Mouse (Mus musculus): ENCODE data around the gene Fbxo36. TPM values are rescaled to one million over a fixed set of nuclear protein-coding genes. Genes with fewer than 3 reads are reported as not detected.

Gene Fbxo36
- 16.0 and 16.5 TPM in 2 replicates for polyA plus RNA-seq (2015; fragmentation: Nextera tagmentation; extraction: Ambion mirVana)

DNA sequence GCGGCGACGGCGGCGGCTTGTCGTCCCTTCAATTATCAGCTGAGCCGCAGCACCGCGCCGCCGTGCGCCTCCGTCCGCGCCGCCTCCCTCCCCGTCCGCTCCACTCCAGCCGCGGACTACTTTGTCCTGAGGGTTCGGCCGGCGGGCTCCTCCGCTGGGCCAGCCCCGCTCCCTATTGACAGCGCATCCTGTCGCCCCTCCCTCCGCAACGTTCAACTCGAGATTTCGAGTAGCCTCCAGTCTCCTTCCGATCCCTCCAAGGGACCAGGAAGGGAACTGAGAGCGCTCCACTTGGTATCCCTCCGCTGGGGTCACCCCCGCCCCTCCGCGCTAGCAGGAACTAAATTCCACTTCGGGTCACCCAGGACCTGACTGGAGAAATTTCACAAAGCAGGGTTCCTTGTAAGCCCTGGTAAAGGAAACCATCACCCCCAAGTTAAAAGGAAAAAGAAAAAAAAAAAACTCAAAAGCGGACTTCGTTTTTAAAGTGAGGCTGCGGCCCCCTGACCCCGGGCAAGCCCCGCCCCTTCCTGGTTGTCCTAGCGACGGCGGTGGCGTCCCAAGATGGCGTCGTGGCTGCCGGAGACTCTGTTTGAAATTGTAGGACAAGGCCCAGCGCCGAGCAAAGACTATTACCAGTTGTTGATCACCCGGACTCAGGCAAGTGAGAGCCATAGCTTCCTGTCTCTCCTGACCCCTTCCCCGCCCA, at the start of gene Fbxo36:
Gene Fbxo36 (plus strand): TSS at position 533 of the 709 bp plus-strand sequence.
- 0 out of 2 replicates have a peak, but pooled peaks cover 16% of the 10 kb centered on the region for H3K4me1 ChIP-seq
- H3K36me3 ChIP-seq, result no peaks in the 10 kb centered on the region; the same call in 1 of the 2 replicates
- peak within 1 kb of the TSS; percentile 98 for H3K27ac ChIP-seq
- H3K9me3 ChIP-seq, result no peaks in the 10 kb centered on the region
- peak within 1 kb of the TSS; percentile 99 for H3K4me3 ChIP-seq
- peak within 1 kb of the TSS; percentile 99 for H3K9ac ChIP-seq
- no peaks in the 10 kb centered on the region for H3K27me3 ChIP-seq
- peak; percentile 89 for ATAC-seq (ENCODE audit: borderline replicate concordance, extremely low read depth, low FRiP score, low TSS enrichment)
- peak within 1 kb of the TSS; percentile 74 for H3K4me2 ChIP-seq
- under 1% methylated on average over 54 of the region's 54 CpGs for WGBS

DNA sequence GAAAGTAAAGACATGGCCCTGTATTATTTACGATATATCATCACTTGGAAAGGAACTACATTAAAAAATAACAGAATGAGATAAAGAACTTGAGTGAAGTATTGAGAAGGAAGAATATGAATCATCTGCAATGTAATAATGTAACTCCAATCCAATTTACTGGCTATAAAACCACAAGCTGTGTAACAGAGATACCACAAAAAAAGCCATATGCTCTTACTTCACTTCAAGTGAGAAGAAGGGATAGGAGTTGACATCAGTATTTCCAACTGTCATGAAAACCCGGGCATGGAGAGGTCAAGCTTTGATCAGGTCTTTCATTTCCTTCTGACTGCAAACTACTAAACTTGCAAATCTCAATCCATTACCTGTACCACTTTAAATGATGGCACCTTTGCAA, 48.2 kb upstream of the Fbxo36 start:
- Histone ChIP-seq H3K27ac (no peak overlapping the region), H3K4me2 (no peak overlapping the region), H3K9ac (no peak overlapping the region), H3K9me3 (no peaks in the 10 kb centered on the region), H3K27me3 (no peaks in the 10 kb centered on the region), H3K36me3 (peaks cover 52% of the 10 kb centered on the region), H3K4me1 (no peaks in the 10 kb centered on the region), H3K4me3 (no peak overlapping the region)
- WGBS, result 98% methylated on average over 2 of the region's 2 CpGs
- no peak for ATAC-seq (ENCODE audit: borderline replicate concordance, extremely low read depth, low FRiP score, low TSS enrichment)

DNA sequence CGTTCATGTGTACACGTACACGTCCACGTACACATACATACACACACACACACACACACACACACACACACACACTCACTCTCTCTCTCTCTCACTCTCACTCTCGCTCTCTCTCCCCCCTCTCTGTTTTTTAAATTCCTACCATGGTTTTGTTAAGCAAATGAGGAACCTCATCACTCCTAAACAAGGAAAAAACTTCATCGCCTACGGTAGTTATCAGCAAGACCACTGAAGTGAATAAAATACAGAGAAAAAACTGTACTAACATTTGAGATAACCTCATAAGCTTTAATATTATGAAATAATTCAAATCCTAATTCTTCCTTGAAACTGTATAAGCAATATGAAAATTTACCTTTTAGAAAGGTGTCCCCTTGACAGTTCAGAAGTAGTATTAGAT, 44.3 kb upstream of the Fbxo36 start:
- Histone ChIP-seq H3K27ac (no peak overlapping the region), H3K4me3 (no peak overlapping the region), H3K4me1 (no peaks in the 10 kb centered on the region), H3K9me3 (no peaks in the 10 kb centered on the region), H3K4me2 (no peak overlapping the region), H3K27me3 (no peaks in the 10 kb centered on the region), H3K9ac (no peak overlapping the region), H3K36me3 (peaks cover 31% of the 10 kb centered on the region)
- 88% methylated on average over 7 of the region's 7 CpGs for WGBS
- ATAC-seq (ENCODE audit: borderline replicate concordance, extremely low read depth, low FRiP score, low TSS enrichment), result no peak

DNA sequence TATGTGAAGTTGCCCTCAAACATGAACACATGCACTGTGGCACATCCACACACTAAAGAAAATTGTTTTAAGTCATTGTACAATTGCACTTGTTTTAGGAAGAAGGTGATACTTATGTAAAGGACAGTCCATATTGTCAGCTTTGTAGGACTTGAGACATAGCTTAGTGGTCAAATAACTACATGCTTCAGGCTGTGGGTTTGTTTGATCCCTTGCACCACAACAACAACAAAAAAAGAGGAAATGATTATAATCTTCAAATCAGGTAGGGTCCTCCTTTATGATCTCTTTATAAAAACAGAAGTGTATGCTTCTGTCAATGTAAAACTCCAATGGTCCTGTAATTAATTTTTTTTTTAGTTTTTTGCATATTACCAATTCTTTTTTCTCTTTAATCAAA, 40.5 kb upstream of the Fbxo36 start:
- Histone ChIP-seq H3K36me3 (no peaks in the 10 kb centered on the region; the same call in 1 of the 2 replicates), H3K27me3 (no peaks in the 10 kb centered on the region), H3K27ac (no peak overlapping the region), H3K4me1 (no peaks in the 10 kb centered on the region), H3K9me3 (no peaks in the 10 kb centered on the region), H3K4me2 (no peak overlapping the region), H3K9ac (no peak overlapping the region), H3K4me3 (no peak overlapping the region)
- ATAC-seq (ENCODE audit: borderline replicate concordance, extremely low read depth, low FRiP score, low TSS enrichment), result no peak

DNA sequence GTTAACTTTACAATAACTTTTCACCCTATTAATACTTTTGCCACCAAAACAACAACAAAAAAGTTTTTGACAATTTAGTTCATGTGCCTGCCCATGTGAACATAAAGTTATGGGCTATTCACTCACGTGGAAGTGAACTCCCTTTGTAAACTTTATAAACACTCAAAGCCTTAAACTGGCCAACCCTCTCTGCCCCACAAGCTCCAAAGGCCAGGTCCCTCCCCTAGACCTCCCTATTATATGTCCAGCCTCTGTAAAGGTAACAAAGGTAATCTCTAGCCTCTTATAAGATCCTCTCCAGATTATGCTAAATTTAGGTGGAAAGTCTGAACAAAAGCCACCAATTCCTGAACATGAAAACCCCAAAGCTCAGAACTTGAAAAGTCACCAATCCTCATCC, 35.9 kb upstream of the Fbxo36 start:
- H3K4me2 ChIP-seq, result no peak overlapping the region
- no peak overlapping the region for H3K9ac ChIP-seq
- no peaks in the 10 kb centered on the region for H3K27me3 ChIP-seq
- no peak for ATAC-seq (ENCODE audit: borderline replicate concordance, extremely low read depth, low FRiP score, low TSS enrichment)
- WGBS, result 45% methylated on average over 1 of the region's 1 CpGs
- no peak overlapping the region for H3K4me3 ChIP-seq
- no peaks in the 10 kb centered on the region for H3K36me3 ChIP-seq
- no peaks in the 10 kb centered on the region for H3K4me1 ChIP-seq
- H3K27ac ChIP-seq, result no peak overlapping the region
- H3K9me3 ChIP-seq, result no peaks in the 10 kb centered on the region

DNA sequence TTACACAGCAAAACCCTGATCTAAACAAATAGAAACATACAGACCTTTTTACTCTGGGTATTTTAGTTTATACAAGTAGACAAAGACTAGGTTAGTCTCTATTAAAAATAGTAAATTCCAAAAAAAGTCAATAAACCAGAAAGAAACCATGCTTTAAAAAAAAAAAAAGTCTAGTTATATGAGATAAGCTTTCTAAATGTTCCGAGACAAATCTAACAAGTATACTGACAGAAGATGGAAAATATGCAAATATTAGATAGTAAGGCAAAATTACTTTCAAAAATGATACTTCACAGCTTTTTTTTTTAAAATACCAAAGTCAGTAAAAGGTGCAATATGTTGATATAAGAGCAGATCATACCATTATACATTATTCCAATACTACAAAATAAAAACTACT, 22.0 kb upstream of the Fbxo36 start:
- Histone ChIP-seq H3K4me2 (no peak overlapping the region), H3K9ac (no peak overlapping the region), H3K9me3 (no peaks in the 10 kb centered on the region), H3K4me3 (no peak overlapping the region), H3K36me3 (peaks cover 4% of the 10 kb centered on the region; the same call in 1 of the 2 replicates), H3K27me3 (no peaks in the 10 kb centered on the region), H3K4me1 (no peaks in the 10 kb centered on the region), H3K27ac (no peak overlapping the region)
- ATAC-seq (ENCODE audit: borderline replicate concordance, extremely low read depth, low FRiP score, low TSS enrichment), result no peak
- 83% methylated on average over 1 of the region's 1 CpGs for WGBS

DNA sequence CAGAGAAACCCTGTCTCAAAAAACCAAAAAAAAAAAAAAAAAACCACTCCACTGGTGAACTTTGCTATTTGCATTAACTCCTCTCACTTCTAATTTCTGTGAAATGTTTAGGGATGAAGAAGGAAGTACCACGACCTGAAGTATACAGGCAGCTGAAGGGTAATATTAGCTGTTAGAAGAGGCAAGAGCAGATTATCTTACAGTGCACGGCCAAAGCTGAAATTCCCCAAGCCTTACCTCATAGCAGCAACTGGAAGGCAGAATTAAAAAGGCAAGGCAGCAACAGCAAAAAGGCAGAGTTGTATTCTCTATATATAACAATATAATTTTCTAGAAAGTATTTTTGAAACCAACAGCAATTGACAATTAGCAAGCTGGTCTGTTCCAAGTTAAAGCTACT, 14.6 kb upstream of the Fbxo36 start:
- Histone ChIP-seq H3K4me1 (peaks cover 3% of the 10 kb centered on the region; the same call in 1 of the 2 replicates), H3K9ac (no peak overlapping the region), H3K27ac (no peak overlapping the region), H3K9me3 (no peaks in the 10 kb centered on the region), H3K4me3 (no peak overlapping the region), H3K36me3 (peaks cover 23% of the 10 kb centered on the region), H3K27me3 (no peaks in the 10 kb centered on the region), H3K4me2 (no peak overlapping the region)
- no peak for ATAC-seq (ENCODE audit: borderline replicate concordance, extremely low read depth, low FRiP score, low TSS enrichment)
- 44% methylated on average over 2 of the region's 2 CpGs for WGBS

DNA sequence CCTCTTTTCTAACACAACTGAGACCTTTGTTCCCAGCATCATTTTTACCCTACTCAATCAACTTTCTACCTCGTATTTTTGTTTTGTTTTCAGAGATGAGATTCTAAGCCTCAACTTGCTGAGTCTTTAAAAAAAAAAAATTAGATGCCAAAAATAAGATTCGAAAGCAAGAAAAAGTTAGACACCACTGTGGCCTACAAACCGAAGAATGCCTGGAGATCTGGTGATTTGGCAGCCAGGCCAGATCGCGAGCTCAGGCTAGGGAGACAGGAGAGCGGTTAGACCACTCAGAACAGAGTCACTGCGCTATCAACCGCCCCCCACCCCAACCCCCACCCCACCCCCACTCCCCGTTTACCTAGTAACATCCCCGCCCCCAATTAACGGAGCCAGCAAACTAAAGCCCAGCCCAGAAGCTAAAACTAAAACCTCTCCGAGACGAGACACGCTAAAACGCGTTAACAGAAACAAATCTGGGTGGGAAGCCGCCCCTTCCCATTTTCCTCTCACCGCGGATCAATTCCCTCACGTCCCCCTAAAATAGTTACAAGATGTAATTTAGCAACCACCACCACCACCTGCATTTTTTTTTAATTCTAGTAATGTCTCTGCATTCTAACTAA, 2.0 kb upstream of the Fbxo36 start:
- H3K4me2 ChIP-seq, result peak overlapping the region; percentile 67
- WGBS, result 4% methylated on average over 20 of the region's 20 CpGs

DNA sequence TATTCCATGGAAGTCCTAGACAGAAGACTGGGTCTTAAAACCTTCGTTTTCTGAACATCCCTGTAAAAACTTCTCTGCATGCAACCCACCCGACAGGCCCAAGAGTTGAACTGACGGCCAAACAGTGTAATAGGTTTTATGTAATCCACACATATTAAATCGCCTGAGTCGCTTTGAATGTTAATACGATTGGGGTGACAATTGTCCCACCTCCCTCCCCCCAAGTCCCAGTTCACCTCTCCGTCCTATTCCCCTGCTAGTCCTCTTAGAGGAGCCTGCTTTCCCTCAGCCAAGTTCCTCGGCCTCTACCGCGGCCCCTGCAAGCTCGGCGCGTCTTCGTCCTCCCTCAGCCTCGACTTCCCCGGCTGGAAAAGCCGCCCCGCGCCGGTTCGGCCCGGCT, 1.5 kb upstream of the Fbxo36 start:
- Histone ChIP-seq H3K9me3 (no peaks in the 10 kb centered on the region), H3K27me3 (no peaks in the 10 kb centered on the region), H3K4me3 (peak overlapping the region; percentile 99), H3K27ac (peak overlapping the region; percentile 98), H3K4me2 (peak overlapping the region; percentile 67), H3K36me3 (peaks cover 5% of the 10 kb centered on the region; the same call in 1 of the 2 replicates), H3K9ac (peak overlapping the region; percentile 99), H3K4me1 (0 out of 2 replicates have a peak, but pooled peaks cover 16% of the 10 kb centered on the region)
- ATAC-seq (ENCODE audit: borderline replicate concordance, extremely low read depth, low FRiP score, low TSS enrichment), result peak; percentile 9; the same call in 1 of the 2 replicates
- WGBS, result under 1% methylated on average over 22 of the region's 22 CpGs

More for the DNA sequence above, 2.0 kb upstream of the Fbxo36 start:
- Histone ChIP-seq H3K4me3 (peak overlapping the region; percentile 99), H3K27ac (peak overlapping the region; percentile 98), H3K4me1 (0 out of 2 replicates have a peak, but pooled peaks cover 16% of the 10 kb centered on the region), H3K36me3 (peaks cover 9% of the 10 kb centered on the region; the same call in 1 of the 2 replicates), H3K27me3 (no peaks in the 10 kb centered on the region), H3K9me3 (no peaks in the 10 kb centered on the region), H3K9ac (peak overlapping the region; percentile 99; the same call in 1 of the 2 replicates)
- no peak for ATAC-seq (ENCODE audit: borderline replicate concordance, extremely low read depth, low FRiP score, low TSS enrichment)

DNA sequence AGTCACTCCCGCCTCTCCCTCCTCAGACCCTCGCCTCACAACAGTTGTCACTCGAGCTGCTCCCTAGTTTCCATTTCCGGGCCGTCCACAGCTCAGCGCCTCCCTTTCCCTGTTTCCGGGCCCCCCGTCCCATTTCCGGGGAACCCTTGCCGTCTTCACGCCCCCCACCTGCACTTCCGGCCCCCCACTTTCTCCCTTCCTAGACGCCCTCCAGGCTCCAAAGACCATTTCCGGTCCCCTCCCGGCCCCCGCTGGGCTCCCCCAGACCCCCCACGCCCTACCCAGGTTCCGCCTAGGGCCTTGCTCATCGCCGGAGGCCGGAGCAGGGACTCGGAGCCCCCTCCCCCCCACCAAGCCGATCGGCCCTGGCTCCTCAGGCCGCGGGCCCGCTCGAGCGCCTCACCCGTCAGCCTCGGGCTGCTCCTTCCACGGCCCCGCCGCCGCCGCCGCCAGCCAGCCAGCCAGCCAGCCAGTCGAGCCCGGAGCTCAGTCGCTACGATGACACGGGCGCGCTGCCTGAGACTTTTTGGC, 955 bp upstream of the Fbxo36 start:
- Histone ChIP-seq H3K27me3 (no peaks in the 10 kb centered on the region), H3K4me1 (0 out of 2 replicates have a peak, but pooled peaks cover 16% of the 10 kb centered on the region), H3K27ac (peak overlapping the region; percentile 98), H3K4me2 (peak overlapping the region; percentile 67), H3K9ac (peak overlapping the region; percentile 99), H3K4me3 (peak overlapping the region; percentile 99), H3K36me3 (no peaks in the 10 kb centered on the region), H3K9me3 (no peaks in the 10 kb centered on the region)
- WGBS, result under 1% methylated on average over 31 of the region's 44 CpGs
- ATAC-seq (ENCODE audit: borderline replicate concordance, extremely low read depth, low FRiP score, low TSS enrichment), result peak; percentile 60

DNA sequence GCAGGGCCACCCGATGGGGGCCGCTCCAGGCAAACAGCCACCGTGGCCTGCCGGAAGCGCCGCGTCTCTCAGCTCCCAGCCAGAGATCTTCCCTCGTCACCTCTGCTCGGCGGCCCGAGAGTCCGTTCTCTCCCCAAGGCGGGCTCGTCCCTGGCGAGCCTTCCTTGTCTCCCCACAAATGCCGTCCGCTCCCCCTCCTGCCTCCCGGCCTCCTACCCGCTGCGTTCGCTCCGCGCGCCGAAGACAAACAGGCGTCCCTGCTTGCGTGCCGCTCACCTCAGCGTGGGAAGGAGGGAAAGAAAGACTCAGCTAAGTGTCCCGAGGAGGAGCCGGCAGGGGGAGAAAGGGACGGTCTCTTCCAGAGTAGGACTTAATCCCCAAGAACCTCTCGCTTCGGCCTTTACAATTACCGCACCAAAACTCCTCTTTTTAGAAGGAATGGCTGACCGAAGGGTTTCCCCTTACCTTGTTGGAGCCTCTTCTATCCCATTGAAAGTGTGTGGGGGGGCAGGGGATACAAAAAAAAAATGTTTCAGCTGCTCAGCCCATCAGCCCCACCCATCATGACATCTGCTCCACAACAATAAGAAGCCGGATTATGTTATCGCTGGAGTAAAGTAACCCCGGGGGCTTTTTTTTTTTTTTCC, 500 bp downstream of the Fbxo36 start, which contains the start of gene Trip12:
Gene Trip12 (minus strand): TSS at position 499 of the 647 bp plus-strand sequence.
- Histone ChIP-seq H3K4me3 (peak within 1 kb of the TSS; percentile 99), H3K27me3 (no peaks in the 10 kb centered on the region), H3K36me3 (no peaks in the 10 kb centered on the region; the same call in 1 of the 2 replicates), H3K27ac (peak within 1 kb of the TSS; percentile 98), H3K4me1 (0 out of 2 replicates have a peak, but pooled peaks cover 16% of the 10 kb centered on the region), H3K4me2 (peak within 1 kb of the TSS; percentile 74), H3K9ac (peak within 1 kb of the TSS; percentile 99), H3K9me3 (no peaks in the 10 kb centered on the region)
- WGBS, result under 1% methylated on average over 39 of the region's 39 CpGs
- peak; percentile 33; the same call in 1 of the 2 replicates for ATAC-seq (ENCODE audit: borderline replicate concordance, extremely low read depth, low FRiP score, low TSS enrichment)

Measured in lung, embryonic 15.5 days (tissue).